In the genomic region with DNA sequence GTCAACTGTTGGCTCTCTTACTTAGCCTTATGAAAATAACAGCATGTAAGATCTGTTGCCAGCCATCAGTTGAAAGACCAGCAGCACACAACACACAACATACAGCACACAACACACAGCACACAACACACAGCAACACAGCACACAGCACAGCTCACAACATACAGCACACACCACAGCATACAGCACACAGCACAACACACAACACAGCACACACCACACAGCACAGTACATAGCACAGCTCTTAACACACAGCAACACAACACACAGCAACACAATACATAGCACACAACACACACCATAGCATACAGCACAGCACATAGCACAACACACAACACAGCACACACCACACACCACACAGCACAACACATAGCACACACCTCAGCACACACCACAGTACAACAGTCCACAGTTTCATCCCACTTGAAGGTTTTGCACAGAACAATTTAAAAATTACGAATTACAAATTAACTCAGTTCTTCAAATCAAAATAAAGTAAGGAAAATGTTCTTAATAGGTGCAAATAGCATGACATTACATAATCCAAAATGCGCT, we compare ENCODE assay signal across 12 mouse cellular contexts.
DNase-seq lines count a peak whose midpoint lies in the region; ATAC-seq and TF ChIP-seq lines count a peak whose summit lies in the region.
"Had no signal": no experiment of that assay in that cellular context is flagged by ENCODE, and none has a peak within 500 bp of the region (broad histone marks: within the 10 kb centered on the region; RNA-seq: fewer than 3 reads in every experiment).

No protein-coding gene starts in this region.

- TF ChIP-seq CTCF in cerebellum, adult 2 months (IDR thresholded peaks at IDR 0.05; ENCODE audit: borderline replicate concordance, insufficient read depth, low read depth, low read length) = 0 out of 2 replicates have a peak, but pooled peaks have one; percentile 1

- no peaks in the 10 kb centered on the region for H3K9me3 ChIP-seq in kidney, embryonic 16.5 days (ENCODE audit: low read length)
- H3K9me3 ChIP-seq in neural tube, embryonic 12.5 days = no peaks in the 10 kb centered on the region

- H3K4me3 ChIP-seq in cerebellum, adult 2 months (replicated peaks; ENCODE audit: insufficient read depth, low read depth, low read length) = peak overlapping the region; percentile 14
- no peak overlapping the region for H3K4me3 ChIP-seq in kidney, embryonic 16.5 days (ENCODE audit: low read length)
- H3K4me3 ChIP-seq in neural tube, embryonic 12.5 days = no peak overlapping the region

- 0 out of 2 replicates have a peak overlapping the region, but pooled peaks have one; percentile 18 for H3K9ac ChIP-seq in kidney, embryonic 16.5 days (replicated peaks; ENCODE audit: low read length)
- H3K9ac ChIP-seq in neural tube, embryonic 12.5 days = no peak overlapping the region

- no peak for DNase-seq in cerebellum, adult 2 months
- DNase-seq in cerebellum, adult 11-12 months = no peak
- no peak for DNase-seq in kidney, postnatal 10 days
- no peak for DNase-seq in neural tube, embryonic 10.5 days (ENCODE audit: extremely low spot score, low spot score)
- DNase-seq in adrenal gland, postnatal 10 days = no peak
- DNase-seq: adrenal gland, postnatal 36 days; cerebellum, postnatal 10 days; left cerebral cortex, postnatal 4 days had no signal

- ATAC-seq in kidney, embryonic 16.5 days (ENCODE audit: low FRiP score, low TSS enrichment) = no peak
- peak; percentile 56; the same call in 1 of the 2 replicates for ATAC-seq in neural tube, embryonic 12.5 days (ENCODE audit: low FRiP score, low read depth)
- no peak for ATAC-seq in frontal cortex, adult (ENCODE audit: low TSS enrichment)

- H3K4me2 ChIP-seq in kidney, embryonic 16.5 days (replicated peaks; ENCODE audit: low read depth, low read length) = no peak overlapping the region; the same call in 1 of the 2 replicates
- no peak overlapping the region for H3K4me2 ChIP-seq in neural tube, embryonic 12.5 days (replicated peaks)

- 98% methylated on average over 2 of the region's 2 CpGs for WGBS in cerebellum, adult 2 months
- 89% methylated on average over 2 of the region's 2 CpGs for WGBS in kidney, embryonic 16.5 days
- 92% methylated on average over 2 of the region's 2 CpGs for WGBS in neural tube, embryonic 12.5 days

- H3K4me1 ChIP-seq in cerebellum, adult 2 months (ENCODE audit: control insufficient read depth, insufficient read depth, low read length) = peaks cover 14% of the 10 kb centered on the region
- H3K4me1 ChIP-seq in kidney, embryonic 16.5 days (ENCODE audit: insufficient read depth, low read length) = peaks cover 55% of the 10 kb centered on the region
- peaks cover 11% of the 10 kb centered on the region; the same call in 1 of the 2 replicates for H3K4me1 ChIP-seq in neural tube, embryonic 12.5 days

- TF ChIP-seq POLR2A in cerebellum, adult 2 months (IDR thresholded peaks at IDR 0.05; ENCODE audit: borderline replicate concordance, insufficient read depth, low read length) = no peak

- peak overlapping the region; percentile 64; the same call in 1 of the 2 replicates for H3K27ac ChIP-seq in cerebellum, adult 2 months (ENCODE audit: insufficient read depth, low read length)
- H3K27ac ChIP-seq in kidney, embryonic 16.5 days (ENCODE audit: low read length) = no peak overlapping the region
- H3K27ac ChIP-seq in neural tube, embryonic 12.5 days = no peak overlapping the region

- no peaks in the 10 kb centered on the region for H3K27me3 ChIP-seq in cerebellum, adult 2 months (ENCODE audit: control insufficient read depth, insufficient read depth, low read length)
- no peaks in the 10 kb centered on the region for H3K27me3 ChIP-seq in kidney, embryonic 16.5 days (ENCODE audit: insufficient read depth, low read length)
- H3K27me3 ChIP-seq in neural tube, embryonic 12.5 days (replicated peaks) = no peaks in the 10 kb centered on the region
- H3K27me3 ChIP-seq: Patski had no signal

- no peaks in the 10 kb centered on the region for H3K36me3 ChIP-seq in kidney, embryonic 16.5 days (ENCODE audit: insufficient read depth, low read length)
- H3K36me3 ChIP-seq in neural tube, embryonic 12.5 days = no peaks in the 10 kb centered on the region
